Mouse (Mus musculus) brain, embryonic 14.5 days (tissue): ENCODE measurements around the gene Myom3.

Experiments
- CTCF ChIP-seq: fragments of 200-500 bp; IDR thresholded peaks from 2 replicates; pipeline ENCODE4 v1.5.1; 2012; ENCODE audit warnings: inconsistent platforms, mild to moderate bottlenecking, moderate library complexity, borderline replicate concordance; ENCODE audit not compliant: insufficient read depth, insufficient read length; ENCODE audit errors: extremely low read depth
- POLR2A ChIP-seq: fragments of 200-500 bp; IDR thresholded peaks from 2 replicates; pipeline ENCODE4 v1.6.1; 2012; ENCODE audit warnings: mild to moderate bottlenecking, inconsistent platforms, borderline replicate concordance; ENCODE audit not compliant: poor library complexity, insufficient read depth, insufficient read length, severe bottlenecking; ENCODE audit errors: extremely low read depth

- TF ChIP-seq POLR2A (no peak), CTCF (no peak)
Measured at GRCm38 (mm10) chr4:135828491-135828890, 69.0 kb downstream of the Myom3 start.
